Mouse (Mus musculus): Measurements from ENCODE around the gene Pan2. TPM values are rescaled to one million over a fixed set of nuclear protein-coding genes. Genes with fewer than 3 reads are reported as not detected.

The Pan2 gene
- polyA plus RNA-seq, 1 experiment from 2014 or later, result 41.8 TPM

Other genes with a start within 250 kb of the Pan2 start
- gene Ptges3, start 244.4 kb upstream of the Pan2 start, polyA plus RNA-seq (2016; fragmentation: Nextera tagmentation; extraction: Ambion mirVana), result 668 and 708 TPM in 2 replicates
- 2,336 and 2,543 TPM in 2 replicates for gene Atp5b, start 220.1 kb upstream of the Pan2 start, polyA plus RNA-seq (2016; fragmentation: Nextera tagmentation; extraction: Ambion mirVana)
- 12.3 and 14.4 TPM in 2 replicates for gene Baz2a, start 211.8 kb upstream of the Pan2 start, polyA plus RNA-seq (2016; fragmentation: Nextera tagmentation; extraction: Ambion mirVana)
- 26.4 and 32.5 TPM in 2 replicates for gene Rbms2, start 123.0 kb upstream of the Pan2 start, polyA plus RNA-seq (2016; fragmentation: Nextera tagmentation; extraction: Ambion mirVana)
- 1.7 and 1.9 TPM in 2 replicates for gene Gls2, start 108.9 kb upstream of the Pan2 start, polyA plus RNA-seq (2016; fragmentation: Nextera tagmentation; extraction: Ambion mirVana)
- gene Spryd4, start 91.5 kb upstream of the Pan2 start, polyA plus RNA-seq (2016; fragmentation: Nextera tagmentation; extraction: Ambion mirVana), result 33.3 and 34.4 TPM in 2 replicates
- gene Mip, start 77.5 kb upstream of the Pan2 start, polyA plus RNA-seq (2016; fragmentation: Nextera tagmentation; extraction: Ambion mirVana), result 0.08 and 0.33 TPM in 2 replicates
- gene Timeless, start 71.3 kb upstream of the Pan2 start, polyA plus RNA-seq (2016; fragmentation: Nextera tagmentation; extraction: Ambion mirVana), result 127 and 135 TPM in 2 replicates
- gene Apon, start 49.2 kb upstream of the Pan2 start, polyA plus RNA-seq (2016; fragmentation: Nextera tagmentation; extraction: Ambion mirVana), result 0.87 and 0.90 TPM in 2 replicates
- not detected in 2 replicates for gene Apof, start 34.7 kb upstream of the Pan2 start, polyA plus RNA-seq (2016; fragmentation: Nextera tagmentation; extraction: Ambion mirVana)
- 9.3 and 11.5 TPM in 2 replicates for gene Stat2, start 32.8 kb upstream of the Pan2 start, polyA plus RNA-seq (2016; fragmentation: Nextera tagmentation; extraction: Ambion mirVana)
- gene Il23a, start 4.6 kb upstream of the Pan2 start, polyA plus RNA-seq (2016; fragmentation: Nextera tagmentation; extraction: Ambion mirVana), result not detected in 2 replicates
- gene Cnpy2, start 19.1 kb downstream of the Pan2 start, polyA plus RNA-seq (2016; fragmentation: Nextera tagmentation; extraction: Ambion mirVana), result 313 and 334 TPM in 2 replicates
- gene Cs, start 34.4 kb downstream of the Pan2 start, polyA plus RNA-seq (2016; fragmentation: Nextera tagmentation; extraction: Ambion mirVana), result 248 and 251 TPM in 2 replicates
- 5.6 and 9.1 TPM in 2 replicates for gene Coq10a, start 65.7 kb downstream of the Pan2 start, polyA plus RNA-seq (2016; fragmentation: Nextera tagmentation; extraction: Ambion mirVana)
- gene Ankrd52, start 73.8 kb downstream of the Pan2 start, polyA plus RNA-seq (2016; fragmentation: Nextera tagmentation; extraction: Ambion mirVana), result 15.9 and 16.5 TPM in 2 replicates
- gene Slc39a5, start 97.9 kb downstream of the Pan2 start, polyA plus RNA-seq (2016; fragmentation: Nextera tagmentation; extraction: Ambion mirVana), result 0.21 TPM in 1 of 2 replicates, not detected in the other
- 98.7 and 133 TPM in 2 replicates for gene Nabp2, start 108.2 kb downstream of the Pan2 start, polyA plus RNA-seq (2016; fragmentation: Nextera tagmentation; extraction: Ambion mirVana)
- gene Rnf41, start 108.3 kb downstream of the Pan2 start, polyA plus RNA-seq (2016; fragmentation: Nextera tagmentation; extraction: Ambion mirVana), result 41.9 and 43.6 TPM in 2 replicates
- gene Smarcc2, start 155.9 kb downstream of the Pan2 start, polyA plus RNA-seq (2016; fragmentation: Nextera tagmentation; extraction: Ambion mirVana), result 64.2 and 91.3 TPM in 2 replicates
- 685 and 729 TPM in 2 replicates for gene Myl6, start 190.8 kb downstream of the Pan2 start, polyA plus RNA-seq (2016; fragmentation: Nextera tagmentation; extraction: Ambion mirVana)
- 1.6 and 3.3 TPM in 2 replicates for gene Myl6b, start 195.3 kb downstream of the Pan2 start, polyA plus RNA-seq (2016; fragmentation: Nextera tagmentation; extraction: Ambion mirVana)
- gene Esyt1, start 222.5 kb downstream of the Pan2 start, polyA plus RNA-seq (2016; fragmentation: Nextera tagmentation; extraction: Ambion mirVana), result 7.0 and 8.4 TPM in 2 replicates
- gene Zc3h10, start 244.4 kb downstream of the Pan2 start, polyA plus RNA-seq (2016; fragmentation: Nextera tagmentation; extraction: Ambion mirVana), result 14.5 and 15.4 TPM in 2 replicates
- 3,499 and 3,829 TPM in 2 replicates for gene Rpl41, start 246.0 kb downstream of the Pan2 start, polyA plus RNA-seq (2016; fragmentation: Nextera tagmentation; extraction: Ambion mirVana)